Mouse (Mus musculus) frontal cortex, postnatal 25 days (tissue): Measurements from ENCODE around the gene Gm49383.
"Not testable (repeated sequence)": the region's sequence is repeated elsewhere in the genome, so short reads cannot be mapped to it uniquely, and the experiment has no call there.

Experiments used
- DNase-seq, 2 experiments: peaks; one replicate each; pipeline ENCODE4 v3.0.0; 2022; ENCODE audit warnings: low spot score in 2 of 2

Gm49383 gene

GRCm38 (mm10) chr12:69198985-69199384 is 2.1 kb upstream of the Gm49383 start:
- no peak for DNase-seq

- DNase-seq: peak in 1 of 2 experiments; percentile 35
Observed at GRCm38 (mm10) chr12:69198164-69198535, 1.2 kb upstream of the Gm49383 start, which contains the start of gene Dnaaf2. Dnaaf2 (minus strand) TSS chr12:69198429.

GRCm38 (mm10) chr12:69197378-69198163 is 667 bp upstream of the Gm49383 start:
- DNase-seq: peak; percentile 10 to 39

- no peak for DNase-seq
Observed at GRCm38 (mm10) chr12:69192637-69193036, 4.3 kb downstream of the Gm49383 start.

- DNase-seq: no peak
Observed at GRCm38 (mm10) chr12:69191396-69191795, 5.5 kb downstream of the Gm49383 start.

- no peak for DNase-seq
Observed at GRCm38 (mm10) chr12:69190522-69190921, 6.4 kb downstream of the Gm49383 start.

GRCm38 (mm10) chr12:69190074-69190473 is 6.8 kb downstream of the Gm49383 start:
- no peak for DNase-seq

- DNase-seq: no peak
Observed at GRCm38 (mm10) chr12:69186811-69187471, 10.0 kb downstream of the Gm49383 start.

GRCm38 (mm10) chr12:69185371-69185770 is 11.5 kb downstream of the Gm49383 start:
- no peak for DNase-seq

- peak; percentile 22 to 42 for DNase-seq
Observed at GRCm38 (mm10) chr12:69184342-69185295, 12.3 kb downstream of the Gm49383 start.

- peak; percentile 99 for DNase-seq
Observed at GRCm38 (mm10) chr12:69183583-69184308, 13.2 kb downstream of the Gm49383 start, which contains the start of the genes Rpl36al and Mgat2. Rpl36al (minus strand) TSS chr12:69184083. Mgat2 (plus strand) TSS chr12:69184157.

GRCm38 (mm10) chr12:69181800-69182199 is 15.1 kb downstream of the Gm49383 start:
- DNase-seq: no peak

- DNase-seq: no peak
Observed at GRCm38 (mm10) chr12:69179371-69179770, 17.5 kb downstream of the Gm49383 start.

GRCm38 (mm10) chr12:69177526-69177925 is 19.4 kb downstream of the Gm49383 start:
- DNase-seq: no peak

GRCm38 (mm10) chr12:69175975-69176374 is 20.9 kb downstream of the Gm49383 start:
- no peak for DNase-seq

GRCm38 (mm10) chr12:69171307-69171706 is 25.6 kb downstream of the Gm49383 start:
- DNase-seq: no peak

GRCm38 (mm10) chr12:69168461-69169106 is 28.3 kb downstream of the Gm49383 start, which contains the start of gene Lrr1:
Lrr1 (plus strand) TSS chr12:69168814.
- peak; percentile 81 to 91 for DNase-seq

GRCm38 (mm10) chr12:69167656-69168460 is 29.0 kb downstream of the Gm49383 start:
- no peak for DNase-seq

GRCm38 (mm10) chr12:69166861-69167581 is 29.9 kb downstream of the Gm49383 start:
- DNase-seq: not testable (repeated sequence)
